Mouse (Mus musculus) E14TG2a.4 (cell line): ENCODE measurements around the gene Dph6.

Source experiments
- H3K27me3 ChIP-seq: 2 replicates; pipeline ENCODE4 v1.6.1; 2014; ENCODE audit warnings: low read length, control low read depth; ENCODE audit not compliant: insufficient read depth
- H3K36me3 ChIP-seq: 2 replicates; pipeline ENCODE4 v1.6.1; 2014; ENCODE audit warnings: low read length, control low read depth; ENCODE audit not compliant: insufficient read depth
- H3K4me1 ChIP-seq: replicated peaks from 2 replicates; pipeline ENCODE4 v1.6.1; 2014; ENCODE audit warnings: low read depth, low read length, control low read depth
- H3K4me3 ChIP-seq: replicated peaks from 2 replicates; pipeline ENCODE4 v1.5.1; 2014; ENCODE audit warnings: mild to moderate bottlenecking, low read length
- H3K9me3 ChIP-seq: 2 replicates; pipeline ENCODE4 v1.6.1; 2014; ENCODE audit warnings: low read length, control low read depth
- CTCF ChIP-seq: conservative IDR thresholded peaks from 2 replicates; pipeline ENCODE4 v1.5.1; 2014; ENCODE audit warnings: low read length
- NANOG ChIP-seq: IDR thresholded peaks from 2 replicates; pipeline ENCODE4 v1.6.1; 2014; ENCODE audit warnings: borderline replicate concordance, low read length, mixed read lengths
- POU5F1 ChIP-seq: IDR thresholded peaks from 2 replicates; pipeline ENCODE4 v1.6.1; 2014; ENCODE audit warnings: low read length, borderline replicate concordance

Dph6 gene

DNA sequence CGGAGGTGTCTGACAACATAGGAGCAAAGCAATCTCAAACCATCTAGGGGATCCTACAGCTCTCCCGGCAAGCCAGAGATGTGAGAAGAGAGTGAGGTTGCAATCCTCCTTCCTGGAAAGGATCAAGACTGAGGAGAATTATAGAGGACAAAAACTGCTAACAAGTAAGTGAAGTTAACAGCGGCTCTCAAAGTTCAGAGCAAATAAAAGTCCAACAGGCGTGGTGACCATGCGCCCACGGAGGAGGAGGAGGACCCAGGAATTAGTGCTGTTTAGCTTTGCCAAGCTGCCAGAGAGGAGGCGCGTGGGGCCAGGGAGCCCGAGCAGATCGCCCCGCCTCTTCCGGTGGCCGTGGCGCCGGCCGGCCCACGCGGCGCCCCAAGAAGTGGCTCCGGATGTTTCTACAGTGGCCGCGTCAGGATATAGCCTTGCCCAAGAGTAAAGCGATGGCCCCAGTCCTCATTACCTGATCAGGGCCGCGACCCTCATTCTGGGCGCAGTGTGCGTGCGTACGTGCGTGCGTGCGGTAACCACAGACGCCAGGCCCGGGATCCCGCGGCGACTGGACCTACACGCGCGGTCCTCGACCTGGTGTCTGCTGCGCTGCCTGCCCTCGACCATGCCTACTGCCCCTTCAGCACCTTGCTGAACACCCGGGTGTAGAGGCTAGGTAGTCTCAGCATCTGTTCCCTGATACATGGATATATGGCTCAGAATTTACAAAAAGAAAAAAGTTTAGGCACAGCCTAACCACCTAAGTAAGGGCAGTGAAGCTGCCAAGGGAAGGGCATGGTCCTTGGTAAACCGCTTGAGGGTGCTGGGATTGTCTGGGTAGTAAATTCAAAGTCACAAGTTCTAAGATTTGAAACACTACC, at the start of gene Dph6:
Gene Dph6 (minus strand): TSS at position 600 of the 875 bp plus-strand sequence.
- peak within 1 kb of the TSS; percentile 83 for H3K4me3 ChIP-seq
- H3K9me3 ChIP-seq, result no peaks in the 10 kb centered on the region
- no peak for TF ChIP-seq NANOG
- no peaks in the 10 kb centered on the region for H3K36me3 ChIP-seq
- H3K27me3 ChIP-seq, result no peaks in the 10 kb centered on the region
- H3K4me1 ChIP-seq, result peaks cover 11% of the 10 kb centered on the region

DNA sequence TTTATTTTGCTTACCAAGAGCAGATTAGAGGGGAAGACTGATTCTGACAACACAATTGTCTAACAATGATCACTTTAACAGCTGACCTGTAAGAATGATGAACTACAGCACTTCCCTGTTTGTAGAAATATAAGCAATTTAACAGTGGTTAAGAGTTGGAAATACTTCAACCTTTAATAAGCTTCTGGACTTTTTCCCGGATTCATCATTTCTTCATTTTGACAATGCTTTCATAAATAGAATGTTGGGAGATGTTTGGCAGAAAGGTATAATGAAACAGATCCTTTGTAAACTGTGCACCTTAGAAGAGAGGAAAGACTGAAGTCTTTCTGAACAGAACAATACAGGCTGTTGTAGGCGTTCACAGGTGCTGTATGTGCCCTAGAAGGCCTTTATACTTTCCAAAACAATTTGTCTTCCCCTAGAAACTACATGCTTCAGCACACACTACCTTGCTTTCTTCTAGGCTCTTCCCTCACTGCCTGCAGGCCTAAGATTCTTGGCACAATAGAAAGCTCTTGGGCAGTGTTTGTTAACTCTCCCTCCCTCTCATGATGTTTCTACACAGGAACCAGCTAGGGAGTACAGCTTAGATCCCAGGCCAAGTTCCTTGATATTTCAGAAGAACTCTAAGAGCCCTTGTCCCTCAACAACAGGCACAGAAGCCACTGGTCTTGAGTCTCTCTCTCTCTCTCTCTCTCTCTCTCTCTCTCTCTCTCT, 46.4 kb upstream of the Dph6 start:
- no peak overlapping the region for H3K4me3 ChIP-seq
- no peaks in the 10 kb centered on the region for H3K27me3 ChIP-seq
- no peaks in the 10 kb centered on the region for H3K9me3 ChIP-seq
- no peaks in the 10 kb centered on the region for H3K4me1 ChIP-seq
- H3K36me3 ChIP-seq, result no peaks in the 10 kb centered on the region
- TF ChIP-seq CTCF (no peak), POU5F1 (no peak), NANOG (no peak)

DNA sequence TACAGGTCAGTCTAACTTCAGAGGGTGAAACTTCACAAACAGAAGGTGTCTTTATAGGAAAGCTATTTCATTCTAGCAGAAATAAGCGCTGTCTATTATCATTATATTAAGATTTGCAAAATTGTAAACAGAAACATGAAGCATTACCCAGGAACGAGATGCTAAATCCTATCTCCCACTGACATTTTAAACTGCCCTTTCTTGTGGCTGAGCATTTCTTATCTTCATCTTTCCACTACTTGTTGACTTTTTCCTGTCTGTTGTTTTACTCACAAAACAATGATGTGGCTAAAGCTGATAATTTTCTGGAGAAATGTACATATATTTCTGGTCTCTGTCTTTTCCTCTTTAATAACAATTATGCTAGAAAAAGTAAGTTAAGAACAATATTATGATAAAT, 36.8 kb upstream of the Dph6 start:
- Histone ChIP-seq H3K36me3 (no peaks in the 10 kb centered on the region), H3K27me3 (no peaks in the 10 kb centered on the region), H3K9me3 (no peaks in the 10 kb centered on the region), H3K4me3 (no peak overlapping the region), H3K4me1 (no peaks in the 10 kb centered on the region)
- TF ChIP-seq CTCF (no peak), NANOG (no peak)

DNA sequence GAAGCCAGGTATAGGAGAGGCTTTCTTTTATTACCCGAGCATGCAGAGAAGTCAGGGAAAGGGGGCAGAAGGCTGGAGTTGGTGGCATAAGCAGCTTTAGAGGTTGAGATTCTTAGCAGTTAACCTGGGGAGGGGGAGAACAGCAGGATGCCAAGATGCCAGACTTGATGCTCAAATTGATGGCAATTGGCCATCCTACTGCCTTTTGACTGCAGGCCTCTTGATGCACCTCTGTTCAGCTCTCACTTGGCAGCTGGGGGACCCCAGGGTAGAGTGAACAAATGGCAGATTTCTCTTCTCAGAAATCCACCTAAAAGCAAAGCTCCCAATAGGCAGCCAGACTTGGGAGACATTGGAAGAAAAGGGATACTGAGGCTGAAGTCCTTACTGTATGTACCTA, 32.7 kb upstream of the Dph6 start:
- Histone ChIP-seq H3K36me3 (no peaks in the 10 kb centered on the region), H3K9me3 (no peaks in the 10 kb centered on the region), H3K4me3 (no peak overlapping the region), H3K27me3 (no peaks in the 10 kb centered on the region), H3K4me1 (no peaks in the 10 kb centered on the region)
- TF ChIP-seq CTCF (no peak), NANOG (no peak), POU5F1 (no peak)

DNA sequence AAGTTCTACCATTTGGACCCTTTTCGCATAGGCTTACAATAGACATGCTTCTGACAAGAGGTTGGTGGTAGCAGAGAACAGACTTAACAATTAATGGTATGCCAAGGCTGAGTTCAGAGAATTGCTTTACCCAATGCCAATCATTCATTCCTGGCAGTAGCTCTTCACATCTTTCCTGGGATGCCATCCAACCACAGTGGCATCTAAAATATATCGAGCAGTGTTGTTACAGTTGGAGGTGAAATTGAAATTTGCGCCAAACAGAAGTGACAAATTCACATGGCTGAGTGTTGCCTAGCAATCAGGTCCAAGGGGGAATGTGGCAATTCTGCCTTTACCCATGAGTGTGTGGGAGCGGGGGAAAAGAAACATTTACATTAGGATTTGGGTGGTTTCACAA, 32.3 kb upstream of the Dph6 start:
- TF ChIP-seq POU5F1 (no peak), CTCF (no peak), NANOG (no peak)
- H3K9me3 ChIP-seq, result no peaks in the 10 kb centered on the region
- H3K36me3 ChIP-seq, result no peaks in the 10 kb centered on the region
- no peak overlapping the region for H3K4me3 ChIP-seq
- no peaks in the 10 kb centered on the region for H3K27me3 ChIP-seq
- H3K4me1 ChIP-seq, result no peaks in the 10 kb centered on the region

DNA sequence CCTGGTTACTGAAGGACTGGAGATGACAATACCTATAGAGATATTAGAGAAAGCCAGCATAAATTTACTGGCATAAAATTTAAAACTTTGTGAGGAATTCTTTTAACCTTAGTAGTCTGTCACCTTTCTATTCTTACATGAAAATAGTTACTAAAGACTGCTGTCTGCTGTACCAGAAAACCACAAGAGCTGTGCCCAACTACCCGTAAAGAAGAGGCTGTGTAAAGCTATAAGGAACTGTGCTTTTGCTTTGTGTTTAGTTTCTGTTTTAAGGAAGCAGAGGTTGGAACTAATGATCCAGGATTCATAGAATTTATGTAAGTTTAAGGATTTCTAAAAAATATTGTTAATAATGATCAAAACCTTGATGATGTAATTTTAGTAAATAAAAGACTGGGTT, 19.1 kb upstream of the Dph6 start:
- Histone ChIP-seq H3K27me3 (no peaks in the 10 kb centered on the region), H3K9me3 (no peaks in the 10 kb centered on the region), H3K36me3 (no peaks in the 10 kb centered on the region), H3K4me3 (no peak overlapping the region), H3K4me1 (no peaks in the 10 kb centered on the region)
- TF ChIP-seq POU5F1 (no peak), CTCF (no peak), NANOG (no peak)

DNA sequence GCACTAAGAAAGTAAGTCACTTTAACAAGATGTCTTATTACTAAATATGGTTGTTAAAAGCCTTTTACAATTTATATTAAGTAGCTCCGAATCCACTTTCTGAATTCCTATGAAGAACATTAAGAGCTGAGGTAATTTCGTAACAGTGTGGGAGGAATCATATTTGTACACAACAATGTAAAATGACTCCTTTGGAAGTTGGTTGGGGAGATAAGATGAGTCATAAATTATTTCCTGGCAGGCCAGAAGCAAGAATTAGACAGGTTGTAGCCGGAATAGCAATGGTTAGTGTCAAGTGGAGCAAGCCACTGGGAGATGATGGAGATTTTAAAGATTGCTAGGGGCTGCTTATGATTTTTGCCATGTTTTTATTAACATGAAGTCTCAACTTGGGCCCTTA, 16.2 kb upstream of the Dph6 start:
- Histone ChIP-seq H3K36me3 (no peaks in the 10 kb centered on the region), H3K9me3 (no peaks in the 10 kb centered on the region), H3K4me1 (no peaks in the 10 kb centered on the region), H3K27me3 (no peaks in the 10 kb centered on the region), H3K4me3 (no peak overlapping the region)
- TF ChIP-seq CTCF (no peak), POU5F1 (no peak), NANOG (no peak)

DNA sequence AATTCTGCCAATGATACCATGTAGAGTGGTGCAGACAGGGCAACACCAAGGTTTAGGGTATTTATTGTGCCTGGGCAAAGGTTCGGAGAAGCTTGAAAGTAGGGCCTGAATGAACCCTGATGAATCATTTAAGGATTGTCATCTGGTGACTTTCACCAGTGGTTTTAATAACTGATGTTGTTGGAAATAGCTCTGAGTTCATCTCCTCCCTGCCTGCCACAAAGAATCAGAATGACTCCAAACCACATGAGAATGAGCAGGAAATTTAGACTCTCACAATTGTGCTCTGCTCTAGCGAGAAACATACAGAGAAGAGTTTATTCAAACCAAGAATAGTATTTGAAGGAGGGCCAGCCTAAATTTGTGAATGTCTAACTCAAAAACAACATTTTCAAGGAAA, 4.2 kb upstream of the Dph6 start:
- H3K4me1 ChIP-seq, result peaks cover 4% of the 10 kb centered on the region; the same call in 1 of the 2 replicates
- no peaks in the 10 kb centered on the region for H3K9me3 ChIP-seq
- H3K4me3 ChIP-seq, result no peak overlapping the region
- TF ChIP-seq CTCF, result no peak
- TF ChIP-seq NANOG, result no peak
- no peak for TF ChIP-seq POU5F1
- no peaks in the 10 kb centered on the region for H3K36me3 ChIP-seq
- H3K27me3 ChIP-seq, result no peaks in the 10 kb centered on the region

DNA sequence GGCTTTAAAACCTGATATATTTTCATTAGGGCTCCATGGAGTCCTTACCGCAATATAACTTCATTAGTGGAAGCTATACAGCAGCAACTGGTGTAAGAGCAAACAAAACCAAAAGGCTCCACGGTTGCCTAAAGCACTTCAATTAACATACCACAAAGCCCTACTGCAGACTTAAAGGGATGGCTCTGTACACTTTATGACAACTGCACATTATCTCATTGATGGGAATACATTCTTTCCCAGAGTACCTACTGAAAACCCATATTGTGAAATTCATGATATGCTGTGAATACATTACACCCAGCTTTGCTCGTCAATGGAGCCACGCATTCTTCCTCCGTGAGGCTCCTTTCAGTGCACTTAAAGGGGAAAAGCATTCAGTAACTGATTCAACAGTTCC, 8.5 kb downstream of the Dph6 start:
- Histone ChIP-seq H3K9me3 (no peaks in the 10 kb centered on the region), H3K27me3 (no peaks in the 10 kb centered on the region), H3K4me3 (no peak overlapping the region), H3K4me1 (no peaks in the 10 kb centered on the region), H3K36me3 (peaks cover 14% of the 10 kb centered on the region)
- TF ChIP-seq NANOG (peak; percentile 19; the same call in 1 of the 2 replicates), POU5F1 (no peak)
